Mouse (Mus musculus) G1E-ER4 (cell line): Measurements from ENCODE around the gene Farp1. TPM values are rescaled to one million over a fixed set of nuclear protein-coding genes. Genes with fewer than 3 reads are reported as not detected.

Source experiments
- GATA1 ChIP-seq: IDR thresholded peaks from one replicate; pipeline ENCODE4 v1.8.0; 2012; ENCODE audit warnings: low read length, inconsistent platforms
- polyA plus RNA-seq: library from polyadenylated mRNA; stranded (reverse); fragments of >175 nt; gene quantifications from 2 replicates; pipeline ENCODE4 v1.2.3, GENCODE M21; 2012

Gene Farp1
- polyA plus RNA-seq, 1 experiment: 0.09 TPM

DNA sequence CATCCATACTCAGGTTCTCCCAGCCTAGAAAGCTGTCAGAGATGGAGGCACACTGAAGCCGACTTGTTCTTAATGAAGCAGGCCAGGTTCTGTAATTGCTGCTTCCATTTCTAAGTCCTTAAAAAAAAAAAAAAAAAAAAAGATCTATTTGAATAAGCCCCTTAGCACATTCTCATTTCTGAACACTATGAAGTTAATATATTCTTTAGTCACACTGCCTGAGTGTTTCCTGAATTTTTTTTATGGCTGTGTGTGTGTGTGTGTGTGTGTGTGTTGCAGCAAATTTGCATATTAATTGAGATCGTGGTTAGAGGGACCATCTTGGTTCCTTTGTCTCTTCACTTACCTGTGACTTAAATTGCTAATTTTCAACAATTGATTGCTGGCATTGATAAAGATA lies 47.8 kb downstream of the Farp1 start:
- TF ChIP-seq GATA1: no peak

- TF ChIP-seq GATA1: no peak
Measured at GRCm38 (mm10) chr14:121083352-121083751, 48.4 kb downstream of the Farp1 start.

DNA sequence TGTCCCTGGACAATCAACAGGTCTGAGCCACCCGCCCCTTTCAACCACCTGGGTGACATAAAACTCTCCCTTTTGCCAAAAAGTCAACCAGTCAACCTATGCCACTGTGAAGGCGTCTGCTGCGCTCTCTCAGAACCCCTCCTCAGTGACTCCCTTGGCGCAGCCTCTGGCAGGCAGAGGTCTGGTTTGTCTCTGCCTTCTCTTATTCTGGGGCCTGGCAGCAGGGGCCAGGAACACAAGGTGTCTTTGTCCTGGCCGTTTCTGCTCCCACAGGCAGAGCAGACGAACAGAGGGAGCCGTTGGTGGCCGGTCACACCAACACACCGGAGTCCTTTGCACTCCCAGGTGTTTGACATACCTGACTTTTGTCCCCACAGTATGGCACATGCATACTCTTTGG lies 57.5 kb downstream of the Farp1 start:
- TF ChIP-seq GATA1: no peak

GRCm38 (mm10) chr14:121093860-121094259 lies 58.9 kb downstream of the Farp1 start:
- TF ChIP-seq GATA1: no peak

- no peak for TF ChIP-seq GATA1
Measured at GRCm38 (mm10) chr14:121097640-121098435, 62.8 kb downstream of the Farp1 start.

GRCm38 (mm10) chr14:121099120-121099519 lies 64.1 kb downstream of the Farp1 start:
- TF ChIP-seq GATA1: no peak

GRCm38 (mm10) chr14:121099876-121100275 lies 64.9 kb downstream of the Farp1 start:
- TF ChIP-seq GATA1: no peak

- TF ChIP-seq GATA1: no peak
Measured at GRCm38 (mm10) chr14:121100829-121101228, 65.8 kb downstream of the Farp1 start.

DNA sequence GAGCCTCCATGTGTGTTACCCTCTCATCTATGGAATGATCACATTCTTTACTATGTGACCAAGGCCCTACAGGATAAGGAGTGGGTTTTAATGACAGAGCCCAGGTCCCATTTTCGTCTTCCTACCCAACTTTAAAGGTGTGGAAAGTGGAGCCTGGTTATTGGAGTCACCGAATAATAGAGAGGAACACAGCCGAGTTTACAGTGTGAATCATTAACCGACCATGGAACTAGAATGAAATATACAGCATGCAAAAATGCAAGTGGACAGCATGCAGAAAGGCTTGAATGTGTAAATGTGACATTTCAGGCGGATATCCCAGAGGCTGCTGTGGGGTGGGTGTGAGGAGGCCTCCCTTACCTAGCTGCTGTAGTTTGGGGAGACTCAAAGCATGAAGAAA lies 66.5 kb downstream of the Farp1 start:
- TF ChIP-seq GATA1: no peak

DNA sequence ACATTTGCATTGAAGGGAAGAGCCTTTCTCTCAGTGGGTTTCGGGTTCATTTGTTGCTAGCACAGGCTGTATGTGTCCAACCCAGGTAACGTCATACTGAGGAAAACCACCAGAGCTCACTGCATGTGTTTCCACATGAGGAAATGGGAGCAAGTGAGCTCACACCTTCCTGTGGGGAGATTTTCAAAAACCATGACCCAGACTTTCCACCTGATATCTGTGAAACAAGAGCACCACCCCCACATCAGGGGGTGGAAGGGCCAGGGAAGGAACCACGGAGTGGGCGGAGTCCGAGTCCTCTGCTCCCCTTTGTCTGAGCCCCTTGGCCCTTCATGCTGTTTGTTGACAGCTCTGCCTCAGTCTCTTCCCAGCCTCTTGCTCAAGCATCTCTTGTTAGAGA lies 67.6 kb downstream of the Farp1 start:
- no peak for TF ChIP-seq GATA1

- TF ChIP-seq GATA1: no peak
Measured at GRCm38 (mm10) chr14:121103459-121103858, 68.5 kb downstream of the Farp1 start.

GRCm38 (mm10) chr14:121104760-121105329 lies 69.8 kb downstream of the Farp1 start:
- no peak for TF ChIP-seq GATA1

DNA sequence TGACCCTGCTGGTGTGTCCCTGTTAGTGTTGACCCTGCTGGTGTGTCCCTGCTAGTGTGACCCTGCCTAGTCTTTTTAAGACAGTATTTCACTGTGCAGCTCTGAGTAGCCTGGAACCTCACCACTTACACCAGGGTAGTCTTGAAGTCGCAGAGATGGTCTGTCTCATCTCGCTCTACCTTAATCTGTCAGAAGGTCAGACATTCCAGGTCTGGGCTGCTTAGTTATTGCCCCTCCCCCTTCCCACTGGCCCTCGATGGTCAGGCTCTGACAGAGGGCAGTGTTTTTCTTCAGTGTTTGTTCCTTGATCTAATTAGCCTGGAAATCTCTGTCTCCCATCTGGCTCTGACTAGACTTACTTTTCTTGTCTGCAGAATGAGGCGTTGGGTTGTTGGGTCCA lies 71.9 kb downstream of the Farp1 start:
- TF ChIP-seq GATA1: no peak

- TF ChIP-seq GATA1: no peak
Measured at GRCm38 (mm10) chr14:121107707-121108285, 72.8 kb downstream of the Farp1 start.

- TF ChIP-seq GATA1: no peak
Measured at GRCm38 (mm10) chr14:121108439-121109115, 73.6 kb downstream of the Farp1 start.

- TF ChIP-seq GATA1: no peak
Measured at GRCm38 (mm10) chr14:121109116-121109504, 74.1 kb downstream of the Farp1 start.
